In genomic region chr9:87049425-87049824, GRCm38 (mm10) we compare ENCODE assay signal across 18 mouse cellular contexts. TPM values are rescaled to one million over a fixed set of nuclear protein-coding genes. Genes with fewer than 3 reads are reported as not detected.
A peak's percentile ranks its signal among the peaks of the same experiment; 100 is the strongest.
DNase-seq lines count a peak whose midpoint lies in the region; ATAC-seq and TF ChIP-seq lines count a peak whose summit lies in the region.
"Had no signal": no experiment of that assay in that cellular context is flagged by ENCODE, and none has a peak within 500 bp of the region (broad histone marks: within the 10 kb centered on the region; RNA-seq: fewer than 3 reads in every experiment).

No protein-coding gene starts in this region.

- peak; percentile 70 for DNase-seq in forebrain, embryonic 14.5 days (ENCODE audit: low spot score)
- DNase-seq in kidney, postnatal 0 days (ENCODE audit: low spot score), result peak; percentile 24
- DNase-seq in kidney, postnatal 36 days, result no peak
- DNase-seq in right cerebral cortex, adult 18-20 months, result peak; percentile 21
- DNase-seq in right cerebral cortex, postnatal 14 days, result no peak
- DNase-seq in skeletal muscle tissue, adult 2 months (ENCODE audit: low read depth, low spot score), result peak; percentile 10
- DNase-seq in thymus, postnatal 0 days (ENCODE audit: low spot score), result no peak
- DNase-seq: gastrocnemius, postnatal 14 days; retina, postnatal 1 day; thymus, postnatal 14 days had no signal

- TF ChIP-seq CTCF in kidney, postnatal 0 days (IDR thresholded peaks at IDR 0.05; ENCODE audit: low read depth), result no peak

- peaks cover 20% of the 10 kb centered on the region for H3K36me3 ChIP-seq in forebrain, embryonic 14.5 days (ENCODE audit: control insufficient read depth, insufficient read depth, low read length)
- H3K36me3 ChIP-seq in forebrain, embryonic 13.5 days (ENCODE audit: poor library complexity, severe bottlenecking), result peaks cover 39% of the 10 kb centered on the region
- H3K36me3 ChIP-seq in kidney, postnatal 0 days (ENCODE audit: insufficient read depth, low read length), result 0 out of 2 replicates have a peak, but pooled peaks cover 7% of the 10 kb centered on the region

- H3K9me3 ChIP-seq in forebrain, embryonic 14.5 days (replicated peaks; ENCODE audit: control insufficient read depth, low read length), result no peaks in the 10 kb centered on the region
- H3K9me3 ChIP-seq in forebrain, embryonic 13.5 days (replicated peaks), result no peaks in the 10 kb centered on the region
- no peaks in the 10 kb centered on the region for H3K9me3 ChIP-seq in kidney, postnatal 0 days (replicated peaks; ENCODE audit: low read length)
- H3K9me3 ChIP-seq: hindbrain, embryonic 10.5 days; midbrain, embryonic 10.5 days; neural tube, embryonic 13.5 days had no signal

- H3K9ac ChIP-seq in forebrain, embryonic 14.5 days (ENCODE audit: low read length), result no peak overlapping the region
- H3K9ac ChIP-seq in forebrain, embryonic 13.5 days, result no peak overlapping the region
- H3K9ac ChIP-seq in kidney, postnatal 0 days (ENCODE audit: low read depth, low read length), result no peak overlapping the region
- H3K9ac ChIP-seq: neural tube, embryonic 13.5 days had no signal

- H3K4me2 ChIP-seq in forebrain, embryonic 14.5 days (ENCODE audit: low read length), result no peak overlapping the region
- no peak overlapping the region for H3K4me2 ChIP-seq in forebrain, embryonic 13.5 days
- H3K4me2 ChIP-seq in kidney, postnatal 0 days (ENCODE audit: low read length), result no peak overlapping the region
- H3K4me2 ChIP-seq: neural tube, embryonic 13.5 days had no signal

- WGBS in forebrain, embryonic 14.5 days, result 65% methylated on average over 4 of the region's 4 CpGs
- 81% methylated on average over 4 of the region's 4 CpGs for WGBS in forebrain, embryonic 13.5 days
- WGBS in kidney, postnatal 0 days, result 64% methylated on average over 4 of the region's 4 CpGs

- H3K27me3 ChIP-seq in forebrain, embryonic 14.5 days (replicated peaks; ENCODE audit: control insufficient read depth, insufficient read depth, low read length), result no peaks in the 10 kb centered on the region
- no peaks in the 10 kb centered on the region for H3K27me3 ChIP-seq in forebrain, embryonic 13.5 days
- no peaks in the 10 kb centered on the region for H3K27me3 ChIP-seq in kidney, postnatal 0 days (ENCODE audit: insufficient read depth, low read length)
- H3K27me3 ChIP-seq: neural tube, embryonic 13.5 days had no signal

- H3K27ac ChIP-seq in forebrain, embryonic 14.5 days (ENCODE audit: low read depth, low read length), result no peak overlapping the region
- no peak overlapping the region for H3K27ac ChIP-seq in forebrain, embryonic 13.5 days
- no peak overlapping the region for H3K27ac ChIP-seq in kidney, postnatal 0 days
- H3K27ac ChIP-seq: hindbrain, embryonic 10.5 days; left cerebral cortex, adult 2 months; midbrain, embryonic 10.5 days; neural tube, embryonic 13.5 days had no signal

- H3K4me3 ChIP-seq in forebrain, embryonic 14.5 days (ENCODE audit: low read depth, low read length), result no peak overlapping the region
- no peak overlapping the region for H3K4me3 ChIP-seq in forebrain, embryonic 13.5 days
- H3K4me3 ChIP-seq in kidney, postnatal 0 days (replicated peaks; ENCODE audit: low read depth, low read length), result no peak overlapping the region
- H3K4me3 ChIP-seq: hindbrain, embryonic 10.5 days; left cerebral cortex, adult 2 months; midbrain, embryonic 10.5 days; neural tube, embryonic 13.5 days had no signal

- H3K4me1 ChIP-seq in forebrain, embryonic 14.5 days (ENCODE audit: control insufficient read depth, insufficient read depth, low read length), result no peaks in the 10 kb centered on the region
- no peaks in the 10 kb centered on the region for H3K4me1 ChIP-seq in forebrain, embryonic 13.5 days
- H3K4me1 ChIP-seq in kidney, postnatal 0 days (replicated peaks; ENCODE audit: insufficient read depth, low read length), result no peaks in the 10 kb centered on the region
- H3K4me1 ChIP-seq: hindbrain, embryonic 10.5 days; midbrain, embryonic 10.5 days had no signal

- ATAC-seq in forebrain, embryonic 14.5 days, result peak; percentile 40; the same call in 1 of the 2 replicates
- ATAC-seq in forebrain, embryonic 13.5 days, result no peak
- no peak for ATAC-seq in kidney, postnatal 0 days (replicated peaks; ENCODE audit: low FRiP score, low read depth)
- ATAC-seq: intestine, postnatal 0 days had no signal

RNA-seq across cellular contexts. Expression of gene Cyb5r4, which starts 27.6 kb away (rescaled TPM):
- polyA plus RNA-seq in forebrain, embryonic 14.5 days (2014; fragmentation: Nextera tagmentation; extraction: Ambion mirVana), result 70.4 and 75.7 TPM in 2 replicates
- 92.0 and 93.9 TPM in 2 replicates for polyA plus RNA-seq in forebrain, embryonic 13.5 days (2015; fragmentation: Nextera tagmentation; extraction: Ambion mirVana)
- polyA plus RNA-seq in kidney, postnatal 0 days (2015; fragmentation: Nextera tagmentation; extraction: Ambion mirVana), result 79.2 and 79.3 TPM in 2 replicates
- 63.4 and 65.5 TPM in 2 replicates for polyA plus RNA-seq in thymus, postnatal 0 days (2015; fragmentation: Nextera tagmentation; extraction: Ambion mirVana)

RNA-seq across cellular contexts. Expression of gene Ripply2, which starts 34.1 kb away (rescaled TPM):
- polyA plus RNA-seq in forebrain, embryonic 14.5 days (2014; fragmentation: Nextera tagmentation; extraction: Ambion mirVana), result 4.3 and 6.2 TPM in 2 replicates
- 3.3 and 4.4 TPM in 2 replicates for polyA plus RNA-seq in forebrain, embryonic 13.5 days (2015; fragmentation: Nextera tagmentation; extraction: Ambion mirVana)
- 6.5 and 7.2 TPM in 2 replicates for polyA plus RNA-seq in kidney, postnatal 0 days (2015; fragmentation: Nextera tagmentation; extraction: Ambion mirVana)
- 1.1 TPM in 1 of 2 replicates, not detected in the other for polyA plus RNA-seq in thymus, postnatal 0 days (2015; fragmentation: Nextera tagmentation; extraction: Ambion mirVana)
- polyA plus RNA-seq: C2C12; intestine, postnatal 0 days; liver, embryonic 16.5 days had no signal

Comparison
In these comparisons a context has a peak if more than half of its experiments do, and no peak if none do; other contexts are left out.
1. DNase-seq: peak in forebrain, embryonic 14.5 days (single experiment), kidney, postnatal 0 days (single experiment), right cerebral cortex, adult 18-20 months (single experiment) and skeletal muscle tissue, adult 2 months (single experiment); none in kidney, postnatal 36 days (0 of 2), right cerebral cortex, postnatal 14 days (single experiment) and thymus, postnatal 0 days (single experiment).